Mouse (Mus musculus) small intestine, adult 2 months (tissue): Measurements from ENCODE around the gene Pear1. TPM values are rescaled to one million over a fixed set of nuclear protein-coding genes. Genes with fewer than 3 reads are reported as not detected.

ENCODE experiments used
- H3K27ac ChIP-seq: fragments of 200-500 bp; 2 replicates; pipeline ENCODE4 v1.5.1; 2012; ENCODE audit warnings: low read depth, low read length, control low read depth, inconsistent platforms; ENCODE audit not compliant: insufficient read depth
- H3K27me3 ChIP-seq: fragments of 200-500 bp; 2 replicates; pipeline ENCODE4 v1.6.1; 2012; ENCODE audit warnings: mild to moderate bottlenecking, moderate library complexity, low read length, inconsistent platforms; ENCODE audit not compliant: control insufficient read depth, insufficient read depth
- H3K36me3 ChIP-seq: fragments of 200-500 bp; 2 replicates; pipeline ENCODE4 v1.6.1; 2012; ENCODE audit warnings: mild to moderate bottlenecking, low read length, control low read depth, inconsistent platforms; ENCODE audit not compliant: control insufficient read depth, insufficient read depth
- H3K4me1 ChIP-seq: fragments of 200-500 bp; 2 replicates; pipeline ENCODE4 v1.6.1; 2012; ENCODE audit warnings: low read length, inconsistent platforms, mixed read lengths; ENCODE audit not compliant: control insufficient read depth, insufficient read depth, insufficient read length
- H3K4me3 ChIP-seq: fragments of 200-500 bp; 2 replicates; pipeline ENCODE4 v1.5.1; 2012; ENCODE audit warnings: low read depth, mild to moderate bottlenecking, control low read depth, inconsistent platforms, low read length, moderate library complexity
- CTCF ChIP-seq: fragments of 200-500 bp; IDR thresholded peaks from 2 replicates; pipeline ENCODE4 v1.5.1; 2012; ENCODE audit warnings: low read depth, mild to moderate bottlenecking, control low read depth, inconsistent platforms, low read length, moderate library complexity, mixed read lengths; ENCODE audit not compliant: insufficient replicate concordance, insufficient read length; ENCODE audit errors: extremely low read depth
- POLR2A ChIP-seq: fragments of 200-500 bp; IDR thresholded peaks from 2 replicates; pipeline ENCODE4 v1.6.1; 2012; ENCODE audit warnings: low read depth, mild to moderate bottlenecking, control low read depth, inconsistent platforms, low read length, moderate library complexity
- WGBS: fragments of 180-500 bp; shearing (Covaris S2); methylation state at CpG from one replicate; pipeline ENCODE4 v1.1.7; 2018; 5-methylcytosine and 5-hydroxymethylcytosine counted together
- polyA plus RNA-seq: library from polyadenylated mRNA; depleted of rRNA; stranded (reverse); fragments of >200 nt; gene quantifications from 2 replicates; pipeline ENCODE4 v1.2.3, GENCODE M21; 2012; rRNA removed

Gene Pear1
- polyA plus RNA-seq, 1 experiment = 20.1 TPM

DNA sequence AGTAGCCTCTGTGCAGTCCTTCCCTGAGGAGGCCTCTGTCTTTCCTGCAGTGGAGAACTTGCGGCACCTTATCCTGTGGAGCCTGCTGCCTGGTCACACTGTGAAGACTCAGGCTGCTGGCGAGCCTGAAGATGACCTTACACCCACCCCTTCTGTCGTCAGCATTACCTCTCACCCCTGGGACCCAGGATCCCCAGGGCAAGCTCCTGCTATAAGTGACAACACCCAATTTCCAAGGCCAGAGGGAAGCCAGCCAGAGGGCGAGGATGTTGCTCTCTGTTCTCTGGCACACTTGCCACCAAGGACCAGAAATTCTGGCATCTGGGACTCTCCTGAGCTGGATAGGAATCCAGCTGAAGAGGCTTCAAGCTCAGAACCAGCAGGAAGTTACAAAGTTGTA lies 91.0 kb downstream of the Pear1 start:
- TF ChIP-seq CTCF = no peak
- no peak for TF ChIP-seq POLR2A
- H3K27me3 ChIP-seq = no peaks in the 10 kb centered on the region
- no peak overlapping the region for H3K4me3 ChIP-seq
- peaks cover 89% of the 10 kb centered on the region for H3K36me3 ChIP-seq
- H3K27ac ChIP-seq = no peak overlapping the region
- H3K4me1 ChIP-seq = no peaks in the 10 kb centered on the region
- 82% methylated on average over 4 of the region's 4 CpGs for WGBS

DNA sequence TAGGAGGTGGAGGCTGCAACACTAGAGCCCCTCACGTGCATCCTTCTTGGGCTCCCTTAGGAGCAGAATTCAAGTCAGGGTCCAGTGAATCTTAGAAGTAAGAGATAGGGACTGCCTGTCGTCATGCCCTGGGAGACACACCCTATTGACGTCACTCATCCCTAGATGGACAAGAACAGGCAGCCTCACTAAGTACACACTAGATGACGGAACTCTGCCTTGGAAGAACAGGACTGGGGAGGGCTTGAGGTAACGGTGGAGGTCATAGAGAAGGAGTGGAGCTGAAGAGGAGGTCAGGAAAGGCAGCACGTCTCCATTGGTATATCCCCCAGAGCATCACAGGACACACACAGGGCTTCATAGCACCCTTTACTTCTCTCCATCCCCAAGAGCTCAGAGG lies 95.4 kb downstream of the Pear1 start:
- Histone ChIP-seq H3K4me3 (no peak overlapping the region), H3K27me3 (no peaks in the 10 kb centered on the region), H3K36me3 (peaks cover 88% of the 10 kb centered on the region), H3K27ac (no peak overlapping the region), H3K4me1 (no peaks in the 10 kb centered on the region)
- TF ChIP-seq CTCF = no peak
- no peak for TF ChIP-seq POLR2A
- WGBS = 74% methylated on average over 6 of the region's 6 CpGs

DNA sequence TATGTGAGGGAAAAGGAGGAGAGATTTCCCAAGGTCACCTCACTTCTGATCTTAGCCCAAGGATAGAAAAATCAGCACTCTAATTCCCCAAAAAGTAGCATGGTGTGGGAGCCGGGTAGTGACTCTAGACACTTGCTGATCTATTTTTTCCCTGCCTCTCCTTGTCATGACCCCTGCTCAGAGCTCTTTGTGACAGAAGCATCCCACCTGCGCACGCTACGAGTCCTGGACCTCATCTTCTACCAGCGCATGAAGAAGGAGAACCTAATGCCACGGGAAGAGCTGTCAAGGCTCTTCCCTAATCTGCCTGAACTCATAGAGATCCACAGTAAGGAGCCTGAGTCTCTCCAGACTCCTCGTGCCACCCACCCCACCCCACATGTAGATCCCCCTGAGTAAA lies 97.9 kb downstream of the Pear1 start:
- Histone ChIP-seq H3K36me3 (peaks cover 80% of the 10 kb centered on the region), H3K27ac (no peak overlapping the region), H3K4me3 (no peak overlapping the region), H3K4me1 (no peaks in the 10 kb centered on the region), H3K27me3 (no peaks in the 10 kb centered on the region)
- WGBS = 95% methylated on average over 7 of the region's 7 CpGs
- TF ChIP-seq POLR2A = no peak
- no peak for TF ChIP-seq CTCF

DNA sequence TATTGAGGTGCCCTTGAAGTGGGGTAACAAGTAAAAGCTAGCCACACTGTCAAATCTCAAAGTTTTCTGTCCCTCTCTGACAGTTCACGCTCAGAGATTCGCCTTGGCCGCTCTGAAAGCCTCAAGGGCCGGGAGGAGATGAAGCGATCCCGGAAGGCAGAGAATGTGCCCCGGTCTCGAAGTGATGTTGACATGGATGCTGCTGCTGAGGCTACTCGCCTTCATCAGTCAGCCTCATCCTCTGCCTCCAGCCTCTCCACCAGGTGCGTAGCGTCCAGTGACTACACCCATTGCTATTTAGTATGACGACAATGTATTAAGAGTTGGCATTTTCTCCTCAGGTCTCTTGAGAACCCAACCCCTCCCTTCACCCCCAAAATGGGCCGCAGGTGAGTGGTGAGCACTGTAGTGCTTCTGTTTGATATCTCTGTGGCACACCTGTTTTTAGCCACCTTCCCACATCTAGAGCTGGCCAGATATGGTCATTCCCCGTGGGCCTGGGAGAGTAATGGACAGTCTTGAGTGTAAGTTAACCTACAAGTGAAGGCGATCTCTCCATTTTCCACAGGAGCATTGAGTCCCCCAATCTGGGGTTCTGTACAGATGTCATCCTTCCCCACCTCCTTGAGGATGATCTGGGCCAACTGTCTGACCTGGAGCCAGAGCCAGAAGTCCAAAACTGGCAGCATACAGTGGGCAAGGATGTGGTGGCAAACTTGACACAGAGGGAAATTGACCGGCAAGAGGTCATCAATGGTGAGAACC lies 98.5 kb downstream of the Pear1 start:
- Histone ChIP-seq H3K4me3 (no peak overlapping the region), H3K4me1 (no peaks in the 10 kb centered on the region), H3K27me3 (no peaks in the 10 kb centered on the region), H3K36me3 (peaks cover 81% of the 10 kb centered on the region), H3K27ac (no peak overlapping the region)
- TF ChIP-seq CTCF (no peak), POLR2A (no peak)
- WGBS = 97% methylated on average over 16 of the region's 16 CpGs

DNA sequence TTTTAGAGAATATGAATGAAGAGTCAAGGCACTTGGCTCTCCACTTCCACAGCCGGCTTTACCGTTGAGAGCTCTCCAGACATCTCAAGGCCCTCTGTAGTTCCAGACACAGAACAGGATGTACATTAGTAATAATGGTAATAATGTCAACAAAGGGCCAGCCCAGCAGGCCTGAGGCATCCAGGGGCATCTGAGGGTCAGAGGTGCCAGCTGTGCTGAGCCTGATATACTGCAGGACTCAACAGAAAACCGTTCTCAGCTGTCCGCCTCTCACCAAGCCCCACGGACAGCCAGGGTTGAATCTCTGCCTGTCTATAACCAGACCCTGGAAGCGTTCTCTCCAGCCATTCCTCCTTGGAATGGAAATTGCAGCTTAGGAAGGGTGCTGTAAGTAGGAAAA lies 99.5 kb downstream of the Pear1 start:
- no peak overlapping the region for H3K4me3 ChIP-seq

DNA sequence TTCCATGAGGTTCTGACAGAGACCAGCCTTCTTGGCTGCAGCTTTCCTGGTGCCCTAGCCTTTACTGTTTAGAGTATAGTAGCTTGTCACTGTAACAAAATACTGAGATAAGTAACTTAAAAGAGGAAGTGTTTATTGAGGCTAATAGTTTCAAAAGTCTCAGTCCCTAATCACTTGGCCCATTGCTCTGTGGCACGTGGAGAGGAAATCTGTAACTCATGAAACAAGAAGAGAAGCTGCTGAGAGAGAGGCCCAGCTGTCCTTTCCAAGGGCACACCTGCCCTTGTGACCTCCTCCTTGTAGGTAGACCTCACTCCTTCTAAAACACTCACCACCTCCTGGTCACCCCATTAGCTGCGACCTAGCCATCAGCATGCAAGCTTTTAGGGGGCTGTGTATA lies 105.6 kb downstream of the Pear1 start:
- no peaks in the 10 kb centered on the region for H3K4me1 ChIP-seq
- peaks cover 66% of the 10 kb centered on the region for H3K36me3 ChIP-seq
- H3K27me3 ChIP-seq = no peaks in the 10 kb centered on the region
- TF ChIP-seq POLR2A (no peak), CTCF (no peak)
- H3K27ac ChIP-seq = no peak overlapping the region
- H3K4me3 ChIP-seq = no peak overlapping the region
- 55% methylated on average over 2 of the region's 2 CpGs for WGBS

More for the DNA sequence above, 99.5 kb downstream of the Pear1 start:
- Histone ChIP-seq H3K27ac (no peak overlapping the region), H3K27me3 (no peaks in the 10 kb centered on the region), H3K4me1 (no peaks in the 10 kb centered on the region), H3K36me3 (peaks cover 75% of the 10 kb centered on the region)
- 80% methylated on average over 6 of the region's 6 CpGs for WGBS
- TF ChIP-seq POLR2A = no peak
- TF ChIP-seq CTCF = no peak

Other genes with a start within 250 kb of the Pear1 start
- 12.7 and 32.4 TPM in 2 replicates for gene Arhgef11, start 206.7 kb downstream of the Pear1 start, polyA plus RNA-seq
- 0.03 TPM in 2 replicates for gene Lrrc71, start 75.7 kb downstream of the Pear1 start, polyA plus RNA-seq
- gene Ntrk1, start 29.1 kb downstream of the Pear1 start, polyA plus RNA-seq = 0.08 and 0.18 TPM in 2 replicates
- gene Insrr, start 27.4 kb downstream of the Pear1 start, polyA plus RNA-seq = 1.3 and 2.6 TPM in 2 replicates
- 3.0 and 5.9 TPM in 2 replicates for gene Sh2d2a, start 22.4 kb upstream of the Pear1 start, polyA plus RNA-seq
- 13.4 and 27.1 TPM in 2 replicates for gene Prcc, start 61.3 kb upstream of the Pear1 start, polyA plus RNA-seq
- 20.0 and 44.5 TPM in 2 replicates for gene Hdgf, start 82.0 kb upstream of the Pear1 start, polyA plus RNA-seq
- gene Mrpl24, start 95.2 kb upstream of the Pear1 start, polyA plus RNA-seq = 12.5 and 25.5 TPM in 2 replicates
- 3.9 and 7.0 TPM in 2 replicates for gene Isg20l2, start 106.0 kb upstream of the Pear1 start, polyA plus RNA-seq
- 12.5 and 17.3 TPM in 2 replicates for gene Rrnad1, start 106.4 kb upstream of the Pear1 start, polyA plus RNA-seq
- gene Crabp2, start 124.4 kb upstream of the Pear1 start, polyA plus RNA-seq = 0.10 TPM in 1 of 2 replicates, not detected in the other
- 2.6 and 5.0 TPM in 2 replicates for gene Nes, start 146.8 kb upstream of the Pear1 start, polyA plus RNA-seq
- gene Bcan, start 175.9 kb upstream of the Pear1 start, polyA plus RNA-seq = 0.04 and 0.24 TPM in 2 replicates
- not detected in 2 replicates for gene Hapln2, start 203.3 kb upstream of the Pear1 start, polyA plus RNA-seq
- gene Gpatch4, start 218.8 kb upstream of the Pear1 start, polyA plus RNA-seq = 3.7 and 4.4 TPM in 2 replicates
- gene Naxe, start 234.2 kb upstream of the Pear1 start, polyA plus RNA-seq = 25.4 and 41.6 TPM in 2 replicates